Mouse (Mus musculus): ENCODE measurements at regions not wholly inside any gene's neighbourhood (a gene's known extent, or its start where the extent isn't known, plus 50 kb on each side); places are given as distances from the start of the nearest gene placed in this dataset.

DNA sequence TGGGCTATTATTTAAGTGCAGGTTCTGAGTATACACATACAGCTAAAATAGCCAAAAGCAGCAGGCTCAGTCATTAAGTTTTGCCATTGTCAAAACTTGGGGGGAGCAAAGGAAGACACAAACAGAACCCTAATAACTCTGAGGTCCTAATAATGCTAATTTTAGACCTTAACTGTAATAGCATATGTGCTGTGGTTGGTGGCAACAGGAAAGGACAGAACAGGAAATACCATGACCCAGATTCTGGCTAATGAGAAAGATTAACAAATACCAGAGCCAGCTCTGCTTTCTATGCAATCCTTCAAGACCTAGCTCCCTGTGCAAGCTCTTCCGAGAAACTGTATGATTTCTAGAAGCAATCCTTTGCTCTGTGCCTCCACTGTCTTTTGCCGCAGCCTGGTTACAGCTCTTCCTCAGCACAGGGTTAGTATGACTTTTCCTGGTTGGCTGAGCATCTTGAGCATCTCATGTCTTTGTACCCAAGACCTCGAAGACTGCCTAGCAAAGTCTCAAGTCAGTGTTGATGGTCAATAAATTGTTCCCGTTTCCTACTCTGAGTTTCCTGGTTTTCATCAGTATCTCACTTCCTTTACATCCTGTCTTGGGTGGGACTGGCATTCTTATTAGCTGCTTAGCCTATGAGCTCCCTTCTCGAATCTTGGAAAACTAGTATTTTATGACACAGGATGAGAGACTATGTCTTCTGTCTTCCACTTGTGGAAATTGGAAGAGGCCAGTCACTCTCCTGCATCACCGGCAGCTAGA is 49.9 kb upstream of the Eed start:
- DNase-seq (ENCODE audit: low read depth, low spot score), result no peak

- DNase-seq (ENCODE audit: low read depth, low spot score), result no peak
Observed at GRCm38 (mm10) chr7:90033086-90033485, 52.3 kb upstream of the Eed start.

- DNase-seq (ENCODE audit: low read depth, low spot score), result no peak
Observed at GRCm38 (mm10) chr7:90033640-90034312, 53.0 kb upstream of the Eed start.

DNA sequence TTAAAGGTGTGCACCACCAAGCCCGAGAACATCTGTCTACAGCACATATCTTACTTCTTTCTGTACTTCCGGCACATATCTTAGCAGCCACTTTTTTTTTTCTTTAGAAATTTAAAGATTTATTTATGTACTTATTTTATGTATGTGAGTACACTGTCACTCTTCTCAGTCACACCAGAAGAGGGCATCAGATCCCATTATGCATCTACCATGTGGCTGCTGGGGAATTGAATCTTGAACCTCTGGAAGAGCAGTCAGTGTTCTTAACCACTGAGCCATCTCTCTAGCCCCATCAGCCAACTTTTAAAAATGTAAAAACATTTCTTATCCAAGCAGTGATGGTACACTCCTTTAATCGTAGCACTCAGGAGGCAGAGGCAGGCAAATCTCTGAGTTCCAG is 53.7 kb upstream of the Eed start:
- DNase-seq (ENCODE audit: low read depth, low spot score), result no peak

- no peak for DNase-seq (ENCODE audit: low read depth, low spot score)
Observed at GRCm38 (mm10) chr7:90035396-90035795, 54.6 kb upstream of the Eed start.

DNA sequence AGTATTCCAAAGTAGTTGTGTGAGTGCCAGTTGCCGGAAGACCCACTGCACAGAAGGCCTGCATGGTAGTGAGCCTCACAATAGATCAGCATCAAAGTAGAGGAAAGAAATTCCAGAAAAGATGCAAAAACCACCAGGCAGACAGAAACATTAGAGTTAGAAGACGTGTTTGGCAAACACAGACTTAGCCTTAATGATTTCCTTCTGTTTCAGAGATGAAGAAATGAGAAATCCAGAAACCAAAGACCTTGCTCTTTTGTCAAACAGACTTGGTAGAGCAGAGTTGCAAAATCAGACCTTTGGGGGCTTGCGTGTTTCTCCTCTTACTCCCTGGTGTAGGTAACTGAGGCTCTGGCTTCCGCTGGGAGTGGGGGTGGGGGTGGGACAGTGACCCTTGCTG is 57.0 kb upstream of the Eed start:
- DNase-seq (ENCODE audit: low read depth, low spot score), result no peak

DNA sequence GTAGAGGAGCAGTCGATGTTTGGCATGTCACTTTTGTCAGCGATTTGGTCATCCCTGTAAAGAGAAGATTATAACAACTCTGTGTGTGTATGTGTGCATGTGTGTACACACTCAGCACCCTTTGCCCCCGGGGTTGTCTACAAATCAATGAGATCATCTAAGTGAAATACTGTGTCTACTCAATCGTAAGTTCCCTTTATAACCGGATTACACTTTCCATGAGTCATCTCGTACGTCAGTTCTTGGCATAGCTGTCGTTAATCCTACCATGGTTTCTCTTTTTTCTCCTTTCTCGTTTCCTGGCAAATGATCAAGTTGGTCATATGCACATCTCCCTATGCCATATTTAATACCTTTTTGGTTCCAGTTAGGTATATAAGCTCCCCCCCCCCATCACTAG is 58.7 kb upstream of the Eed start:
- no peak for DNase-seq (ENCODE audit: low read depth, low spot score)

- no peak for DNase-seq (ENCODE audit: low read depth, low spot score)
Observed at GRCm38 (mm10) chr7:90040581-90041340, 60.0 kb upstream of the Eed start.

GRCm38 (mm10) chr7:90041565-90042024 is 60.8 kb upstream of the Eed start:
- DNase-seq (ENCODE audit: low read depth, low spot score), result no peak

- no peak for DNase-seq (ENCODE audit: low read depth, low spot score)
Observed at GRCm38 (mm10) chr7:90042364-90042763, 61.6 kb upstream of the Eed start.

DNA sequence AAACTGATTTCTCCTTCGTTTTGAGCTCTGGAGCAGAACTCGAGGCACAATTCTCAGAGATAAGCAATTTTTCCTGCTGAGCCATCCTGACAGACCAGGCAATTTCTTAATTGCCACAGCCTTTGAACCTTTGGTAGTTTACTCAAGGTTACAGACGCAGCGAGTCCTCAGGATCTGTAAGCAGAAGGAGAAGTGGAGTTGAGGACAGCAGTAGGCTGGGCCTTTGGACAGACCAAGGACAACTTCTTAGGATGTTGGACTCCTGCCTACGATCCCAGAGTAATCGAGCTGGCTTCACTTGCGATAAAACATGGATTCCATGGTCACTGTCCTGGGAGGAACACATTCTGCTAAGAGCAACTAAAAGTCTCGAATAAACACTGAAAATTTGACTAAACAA is 62.7 kb upstream of the Eed start:
- no peak for DNase-seq (ENCODE audit: low read depth, low spot score)

- no peak for DNase-seq (ENCODE audit: low read depth, low spot score)
Observed at GRCm38 (mm10) chr7:90044100-90044698, 63.4 kb upstream of the Eed start.

- DNase-seq (ENCODE audit: low read depth, low spot score), result no peak
Observed at GRCm38 (mm10) chr7:90045208-90045800, 64.5 kb upstream of the Eed start.

GRCm38 (mm10) chr7:90046228-90046627 is 65.4 kb upstream of the Eed start:
- no peak for DNase-seq (ENCODE audit: low read depth, low spot score)

GRCm38 (mm10) chr7:90046862-90047261 is 66.1 kb upstream of the Eed start:
- no peak for DNase-seq (ENCODE audit: low read depth, low spot score)

- no peak for DNase-seq (ENCODE audit: low read depth, low spot score)
Observed at GRCm38 (mm10) chr7:90048401-90049307, 67.9 kb upstream of the Eed start.

DNA sequence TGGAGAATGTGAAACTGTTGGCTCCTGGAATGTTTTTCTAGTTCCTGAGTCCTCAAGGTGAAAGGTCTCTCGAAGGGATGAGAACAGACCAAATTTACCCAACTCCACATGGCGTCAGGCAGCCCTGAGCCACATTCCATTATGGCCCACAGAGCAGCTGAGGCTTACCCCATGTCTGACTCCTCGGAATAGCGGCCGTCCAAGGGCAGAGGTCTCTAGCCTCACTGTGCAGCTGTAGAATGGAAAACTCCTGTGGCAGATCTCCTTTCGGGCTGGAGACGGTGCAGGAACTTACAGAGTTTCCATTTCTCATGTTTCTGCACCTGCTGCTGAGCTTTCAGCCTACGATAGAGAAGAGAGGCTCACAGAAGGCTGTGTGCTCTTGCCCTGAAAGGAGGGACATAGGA is 69.1 kb upstream of the Eed start:
- DNase-seq (ENCODE audit: low read depth, low spot score), result no peak

- no peak for DNase-seq (ENCODE audit: low read depth, low spot score)
Observed at GRCm38 (mm10) chr7:90054795-90055511, 74.2 kb upstream of the Eed start.

DNA sequence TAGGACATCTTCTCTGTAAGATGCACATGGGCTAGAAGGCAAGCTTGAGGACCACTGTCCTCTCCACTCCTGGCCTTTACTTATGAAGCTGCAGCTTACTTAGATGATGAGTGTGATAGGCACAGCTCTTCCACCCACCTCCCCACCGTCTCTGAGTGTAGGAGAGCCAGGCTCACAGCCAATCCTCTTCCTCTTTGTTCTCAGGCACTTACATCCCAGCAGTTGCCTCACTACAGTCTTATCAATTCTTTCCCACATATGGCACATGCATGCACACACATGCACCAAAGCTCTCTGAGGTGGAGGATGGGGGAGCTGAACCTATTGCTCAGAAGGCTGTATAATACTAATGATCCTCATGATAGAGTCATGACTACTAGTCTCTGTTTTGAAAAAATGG is 72.1 kb upstream of the Picalm start:
- no peak for DNase-seq (ENCODE audit: low read depth, low spot score)

- DNase-seq (ENCODE audit: low read depth, low spot score), result no peak
Observed at GRCm38 (mm10) chr7:90058636-90059035, 71.4 kb upstream of the Picalm start.

All from telencephalon, adult 2 months (tissue).